Mouse (Mus musculus) monocyte, adult 5-6 weeks (primary cell): Measurements from ENCODE around the gene Dnah7a. TPM values are rescaled to one million over a fixed set of nuclear protein-coding genes. Genes with fewer than 3 reads are reported as not detected.
"Not testable (repeated sequence)": the region's sequence is repeated elsewhere in the genome, so short reads cannot be mapped to it uniquely, and the experiment has no call there.

Experiments
- ATAC-seq: fragments of 153-309, 156-312 bp; replicated peaks from 2 replicates; pipeline ENCODE4 v1.8.0; 2017; ENCODE audit warnings: mild to moderate bottlenecking; ENCODE audit not compliant: low TSS enrichment, insufficient number of reproducible peaks, severe bottlenecking, poor library complexity, low FRiP score
- total RNA-seq: library from RNA; stranded (forward); fragments of 200-1000, 200-491, 200-594 nt; gene quantifications from 3 replicates; pipeline ENCODE4 v1.2.3, GENCODE M21; 2017

Dnah7a gene
- total RNA-seq, 1 experiment from 2014 or later = 0.10 TPM

GRCm38 (mm10) chr1:53466524-53467324 is 239.9 kb downstream of the Dnah7a start:
- not testable (repeated sequence) for ATAC-seq

GRCm38 (mm10) chr1:53439173-53439572 is 267.4 kb downstream of the Dnah7a start:
- ATAC-seq = not testable (repeated sequence)

- not testable (repeated sequence) for ATAC-seq
Observed at GRCm38 (mm10) chr1:53432433-53432832, 274.2 kb downstream of the Dnah7a start.

DNA sequence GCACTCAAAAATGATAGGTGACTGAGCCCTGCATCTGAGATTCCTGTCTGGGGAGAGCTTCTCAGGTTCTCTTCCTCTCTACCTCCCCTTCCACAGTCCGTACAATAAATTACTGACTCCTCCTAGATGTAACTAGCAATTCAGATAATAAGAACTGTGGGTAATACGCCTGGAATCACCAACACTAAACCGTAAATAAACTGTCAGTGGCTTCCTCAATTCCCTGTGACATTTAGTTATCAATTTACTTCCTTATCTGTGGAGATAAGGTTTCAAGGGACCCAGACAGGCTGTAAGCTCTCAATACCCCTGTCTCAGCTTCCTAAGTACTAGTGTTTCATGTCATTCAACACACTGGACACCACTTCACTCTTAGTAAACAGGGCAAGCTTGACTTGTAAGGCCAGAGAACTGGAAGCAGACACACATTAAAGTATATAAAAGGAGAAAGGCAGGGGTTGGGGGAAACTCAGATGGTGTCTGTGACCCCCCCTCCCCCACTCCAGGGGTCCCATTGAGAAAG is 300.7 kb downstream of the Dnah7a start:
- no peak for ATAC-seq

DNA sequence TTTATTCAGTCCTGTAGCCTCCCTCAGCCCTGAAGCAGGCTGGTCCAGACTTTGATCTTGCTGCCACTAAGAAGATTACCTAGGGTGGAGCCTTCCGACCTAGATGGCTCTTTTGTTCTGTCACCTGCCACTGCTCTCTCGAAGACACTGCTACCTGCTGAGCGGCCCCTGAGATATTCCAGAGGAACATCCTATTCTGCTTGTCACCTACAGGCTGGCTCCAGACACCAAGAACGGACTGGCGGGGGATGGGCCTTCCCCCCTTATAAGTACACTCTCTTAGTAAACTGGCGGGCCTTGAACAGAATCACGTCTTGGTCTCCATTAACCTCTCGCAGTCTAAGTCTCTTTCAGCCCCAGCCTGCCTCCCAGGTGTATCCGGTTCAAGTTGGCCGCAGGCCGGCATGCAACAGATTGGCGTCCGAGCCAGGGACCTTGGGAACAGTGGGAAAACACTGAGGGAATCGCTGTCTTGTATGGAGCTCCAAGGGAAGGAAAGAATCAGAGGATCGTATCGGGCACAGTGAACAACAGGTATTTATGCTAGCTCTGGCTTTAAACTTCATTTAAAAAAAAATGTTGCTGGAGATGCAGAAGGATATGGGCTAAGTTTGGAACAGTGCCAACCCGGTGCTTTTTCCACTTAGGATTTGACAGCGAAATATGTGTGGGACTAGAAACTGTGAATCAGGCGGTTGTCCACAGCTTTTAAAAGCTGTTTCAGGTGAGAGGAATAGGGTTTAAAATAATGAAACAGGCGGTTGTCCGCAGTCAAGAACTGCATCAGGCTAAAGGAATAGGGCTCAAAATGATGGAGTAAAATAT is 312.4 kb downstream of the Dnah7a start:
- not testable (repeated sequence) for ATAC-seq

DNA sequence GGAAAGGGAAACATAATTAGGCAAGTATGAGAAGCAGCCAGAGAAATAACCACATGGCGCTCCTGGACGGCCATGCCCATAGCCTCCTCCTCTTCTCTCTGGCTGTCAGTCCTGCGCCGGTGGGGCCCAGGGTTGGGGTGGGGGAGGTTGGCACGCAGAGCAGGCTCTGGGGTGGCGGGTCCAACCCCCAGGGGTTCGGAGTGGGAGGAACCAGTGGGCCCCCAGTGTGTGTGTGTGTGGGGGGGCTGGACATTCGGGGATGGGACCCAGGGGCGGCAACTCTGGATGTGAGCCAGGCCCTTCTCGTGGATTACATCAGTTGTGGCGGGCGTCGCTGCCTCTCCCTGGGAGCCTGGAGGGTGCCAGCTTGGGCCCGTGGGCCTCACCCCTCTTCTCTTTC is 317.8 kb downstream of the Dnah7a start:
- no peak for ATAC-seq

GRCm38 (mm10) chr1:53384085-53384688 is 322.4 kb downstream of the Dnah7a start:
- ATAC-seq = no peak

DNA sequence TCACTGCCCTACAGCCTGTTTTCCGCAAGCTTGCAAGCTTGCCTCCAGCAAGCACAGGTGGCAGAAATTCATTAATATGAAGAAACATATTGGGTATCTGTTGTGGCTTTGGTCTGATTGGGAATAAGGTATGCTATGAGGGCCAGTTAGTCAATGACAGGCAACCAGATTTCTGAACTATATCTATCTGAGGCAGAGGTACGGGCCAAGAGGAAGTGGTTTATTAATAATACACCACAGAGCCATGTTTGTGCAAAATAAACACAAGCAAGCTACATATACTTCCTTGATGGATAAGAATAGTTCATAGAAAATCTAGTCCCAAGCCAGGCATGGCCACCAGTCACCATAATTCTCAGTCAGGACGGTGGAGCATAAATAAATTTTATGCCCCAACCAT is 328.9 kb downstream of the Dnah7a start:
- ATAC-seq = no peak

DNA sequence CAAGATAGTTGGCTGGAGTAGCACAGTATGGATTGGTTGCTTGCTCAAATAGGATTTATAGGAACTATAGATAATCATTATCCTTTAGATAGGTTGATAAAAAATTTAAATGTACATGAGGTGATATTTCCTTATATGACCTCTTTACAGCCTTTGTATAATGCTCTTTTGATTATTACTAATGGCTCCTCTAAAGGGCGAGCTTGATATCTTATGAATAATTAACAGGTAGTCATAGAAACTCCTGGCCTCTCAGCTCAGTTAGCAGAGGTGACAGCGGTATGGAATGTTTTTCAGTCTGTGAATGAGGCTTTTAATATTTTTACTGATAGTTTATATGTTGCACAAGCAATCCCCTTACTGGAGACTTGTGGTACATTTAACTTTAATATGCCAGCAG is 330.6 kb downstream of the Dnah7a start:
- not testable (repeated sequence) for ATAC-seq

DNA sequence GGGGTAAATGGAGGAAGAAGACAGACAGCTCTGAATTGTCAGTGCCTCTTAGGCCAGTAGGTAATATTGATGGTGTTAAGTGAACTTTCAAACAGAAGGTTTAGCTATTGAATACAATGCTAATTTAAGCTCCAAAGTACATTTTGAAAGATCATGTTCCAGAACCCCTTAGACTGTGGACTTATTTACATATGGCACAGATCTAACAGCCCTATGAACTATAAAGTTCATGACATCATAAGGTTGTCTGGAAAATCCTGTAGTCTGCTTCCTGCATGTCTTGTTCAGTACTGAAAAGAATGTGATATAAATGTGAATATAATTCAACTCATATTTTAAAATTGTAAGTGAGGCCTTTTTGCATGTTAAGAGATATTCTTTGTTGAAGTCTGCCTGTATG is 347.6 kb downstream of the Dnah7a start:
- ATAC-seq = no peak

GRCm38 (mm10) chr1:53352327-53353261 is 354.0 kb downstream of the Dnah7a start, which contains the start of the genes Asdurf, Gm28551 and Asnsd1:
Gene Asdurf, minus strand, starts transcription at chr1:53352619.
Gene Gm28551, minus strand, starts transcription at chr1:53352667.
Gene Asnsd1, minus strand, starts transcription at chr1:53352752.
- peak; percentile 100 for ATAC-seq

Other genes with a start within 250 kb of the Dnah7a start
- 596 to 1,071 TPM (median 1,020 TPM) in 3 replicates for gene Stk17b, start 78.4 kb upstream of the Dnah7a start, total RNA-seq